Mouse (Mus musculus): ENCODE data around the gene Ttll11.

Gene Ttll11

DNA sequence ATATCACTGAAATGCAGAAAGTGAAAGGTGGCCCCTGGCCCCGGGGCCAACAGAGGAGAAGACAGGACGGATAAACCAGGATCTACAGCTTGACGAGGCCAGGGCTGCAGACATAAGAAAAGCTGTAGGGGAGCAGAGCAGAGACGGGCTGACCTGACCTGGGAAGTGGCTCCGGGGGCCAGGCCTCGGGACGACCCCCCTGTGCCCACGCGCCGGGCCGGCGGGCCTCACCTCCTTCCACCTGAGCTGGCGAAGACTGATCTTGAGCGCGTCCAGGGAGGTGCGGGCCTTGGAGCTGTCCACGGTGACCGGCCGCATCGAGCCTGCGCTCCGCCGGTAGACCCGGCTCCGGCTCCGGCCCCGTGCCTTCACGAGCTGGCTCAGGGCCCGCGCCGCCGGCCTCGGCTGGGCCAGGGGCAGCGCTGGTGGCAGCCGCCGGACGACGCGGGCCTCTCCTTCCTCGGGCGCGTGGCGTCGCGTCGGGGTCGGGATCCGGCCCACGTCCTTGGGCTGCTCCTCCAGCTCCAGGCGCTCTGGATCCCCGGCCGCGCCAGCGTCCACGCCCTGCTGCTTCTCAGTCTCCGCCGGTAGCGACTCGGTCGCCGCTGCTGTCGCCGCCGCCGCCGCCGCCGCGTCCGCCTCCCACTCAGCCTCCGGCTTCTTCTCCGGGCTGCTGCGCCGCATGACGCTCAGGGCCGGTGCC is 621 bp downstream of the Ttll11 start:
- CTCF ChIA-PET = interaction anchor here in 3 of 4 experiments (0.5 to 1.1 kb wide), 4 partner anchors 31 to 233 kb away, joined by 3 to 5 read pairs (median 4); no protein-coding TSS in a partner anchor
- POLR2A ChIA-PET = interaction anchor here in 3 of 4 experiments (1.0 to 1.6 kb wide), 6 partner anchors 11 to 123 kb away, joined by 3 to 7 read pairs (median 3); no protein-coding TSS in a partner anchor

DNA sequence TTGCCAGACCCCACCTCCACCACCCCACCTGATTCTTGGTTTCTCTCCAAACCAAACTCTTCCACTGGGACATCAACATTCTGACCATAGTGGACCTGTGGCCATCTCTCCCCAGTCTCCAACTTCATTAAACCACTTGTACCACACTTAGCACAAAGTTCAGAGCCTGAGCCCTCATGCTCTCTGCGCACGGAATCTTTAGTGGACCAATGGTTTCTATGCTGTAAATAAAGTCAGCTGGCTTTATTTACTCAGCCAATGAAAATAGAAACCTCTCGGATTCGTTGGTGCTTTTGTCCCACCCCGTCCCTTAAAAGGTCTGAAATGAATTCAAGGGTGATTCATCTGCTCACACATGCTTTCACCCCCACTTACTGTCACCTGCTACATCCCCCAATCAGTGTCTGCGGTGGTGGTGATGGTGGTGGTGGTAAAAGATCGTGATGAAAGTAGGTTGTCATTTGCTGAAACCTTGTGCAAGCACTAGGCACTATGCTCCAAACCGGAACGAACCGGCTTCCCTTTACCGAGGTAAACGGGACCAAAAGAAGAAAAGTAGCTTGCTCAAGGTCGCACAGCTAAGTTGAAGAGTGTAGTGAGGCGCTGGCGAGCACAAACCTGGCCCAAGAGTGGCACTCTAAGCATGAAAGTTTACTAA is 1.3 kb downstream of the Ttll11 start:
- ChIA-PET POLR2A (interaction anchor here in 3 of 4 experiments (1.0 to 1.6 kb wide), 3 partner anchors 32 to 124 kb away, joined by 3 to 7 read pairs (median 3); no protein-coding TSS in a partner anchor), CTCF (interaction anchor here in 2 of 4 experiments (0.5 to 1.1 kb wide), 2 partner anchors 31 to 232 kb away, joined by 4 to 5 read pairs; no protein-coding TSS in a partner anchor)

DNA sequence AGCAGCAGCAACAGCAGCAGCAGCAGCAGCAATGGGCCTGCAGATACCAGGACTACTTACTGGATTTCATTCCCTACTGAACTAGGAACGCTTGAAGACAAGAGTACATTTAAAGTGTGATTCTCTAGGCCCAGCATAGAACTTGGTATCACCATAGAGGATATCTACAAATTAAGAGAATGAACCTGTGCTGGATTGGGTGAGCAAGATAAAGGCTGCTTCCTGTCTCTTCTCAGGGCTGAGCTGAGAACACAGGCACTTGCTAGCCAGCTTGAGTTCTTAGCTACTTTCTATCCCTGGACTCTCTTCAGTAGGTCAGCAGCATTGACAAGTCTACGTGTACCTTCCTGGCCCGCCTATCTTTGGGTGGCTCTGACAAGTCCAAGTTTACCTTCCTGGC is 2.0 kb downstream of the Ttll11 start:
- ChIA-PET CTCF (no interaction called here), POLR2A (interaction anchor here in 1 of 4 experiments (0.6 kb wide), 1 partner anchor 98 kb away, joined by 4 read pairs; no protein-coding TSS in a partner anchor)

DNA sequence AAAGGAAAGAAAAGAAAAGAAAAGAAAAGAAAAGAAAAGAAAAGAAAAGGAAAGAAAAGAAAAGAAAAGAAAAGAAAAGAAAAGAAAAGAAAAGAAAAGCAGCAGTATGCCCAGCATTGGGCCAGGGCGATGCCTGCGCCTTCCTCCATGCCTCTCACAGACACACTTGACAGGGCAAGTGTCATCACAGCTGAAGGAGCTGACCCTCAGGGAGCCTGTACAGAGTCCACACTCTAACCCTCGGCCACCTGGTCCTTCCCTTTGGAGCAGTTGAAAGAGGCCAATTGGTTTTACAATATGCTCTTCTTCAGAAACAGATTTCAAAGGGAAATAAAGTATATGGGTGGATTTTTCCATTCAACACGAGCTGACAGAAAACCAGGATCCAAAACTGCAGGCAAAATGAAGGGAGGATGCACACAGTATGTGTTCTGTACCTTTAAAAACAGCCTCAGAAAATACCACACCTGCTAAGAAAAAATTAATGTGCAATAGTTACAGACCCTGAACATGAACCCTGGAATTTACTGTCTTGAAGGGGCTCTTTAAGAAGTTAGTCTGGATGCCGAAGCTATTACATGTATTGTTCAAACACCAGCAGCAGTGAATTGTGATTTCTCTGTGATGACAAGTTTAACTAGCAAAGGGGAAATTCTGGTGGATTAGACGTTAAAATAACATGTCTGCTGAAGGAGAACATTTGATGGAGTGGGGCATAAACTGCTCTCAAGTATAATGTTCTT is 7.3 kb downstream of the Ttll11 start:
- ChIA-PET POLR2A (no interaction called here), CTCF (interaction anchor here in 1 of 4 experiments (0.6 kb wide), 1 partner anchor 123 kb away, joined by 3 read pairs; no protein-coding TSS in a partner anchor)

DNA sequence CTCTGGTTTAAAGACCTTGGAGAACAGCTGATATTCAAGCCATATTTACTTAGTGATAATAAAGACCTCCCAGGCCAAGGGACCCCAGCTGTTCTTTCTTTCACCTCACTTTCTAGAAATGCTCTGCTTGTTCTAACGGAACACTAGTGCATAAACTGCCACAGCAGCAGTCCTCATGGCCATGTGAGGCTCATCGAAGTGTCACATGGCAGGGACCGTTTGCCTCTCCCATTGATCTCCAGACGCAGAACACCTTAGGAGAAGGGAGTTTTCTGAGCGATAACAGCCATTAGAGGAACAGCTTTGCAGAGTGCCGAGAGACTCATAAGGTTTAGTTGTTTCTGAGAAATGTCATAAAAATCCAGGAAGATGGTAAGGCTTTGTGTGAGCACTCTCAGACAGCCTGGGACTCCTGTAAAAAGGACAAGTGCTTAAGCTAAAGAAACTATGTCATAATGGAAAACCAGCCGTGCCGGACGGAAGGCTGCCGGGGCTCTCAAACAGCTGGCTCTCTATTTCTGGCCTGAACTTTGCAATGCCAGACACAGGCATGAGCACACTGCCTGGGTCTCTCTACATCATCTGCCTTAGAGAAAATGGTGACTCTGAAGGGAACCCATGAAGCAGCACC is 13.7 kb downstream of the Ttll11 start:
- POLR2A ChIA-PET = no interaction called here
- CTCF ChIA-PET = interaction anchor here in 1 of 4 experiments (1.1 kb wide), 1 partner anchor 18 kb away, joined by 3 read pairs; no protein-coding TSS in a partner anchor

DNA sequence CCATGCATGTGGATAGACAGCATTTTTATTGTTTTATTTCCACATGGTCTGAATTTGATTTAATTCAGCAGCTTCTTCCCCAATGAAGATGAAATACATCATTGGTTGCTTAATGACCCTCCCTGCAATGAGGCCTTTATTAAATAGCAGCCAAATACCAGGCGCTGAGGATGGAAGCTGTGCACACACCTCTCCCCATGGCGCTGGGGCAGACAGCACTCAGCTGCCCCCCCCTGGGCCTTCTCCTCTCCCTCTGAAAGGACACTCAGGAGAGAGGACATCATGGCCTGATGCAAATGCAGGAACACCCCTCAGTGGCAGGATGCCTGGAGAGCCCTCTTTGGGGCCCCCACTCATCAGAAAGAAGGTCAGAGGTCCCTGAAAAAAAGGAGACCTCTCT is 16.4 kb downstream of the Ttll11 start:
- ChIA-PET POLR2A (no interaction called here), CTCF (interaction anchor here in 1 of 4 experiments (1.6 kb wide), 1 partner anchor 21 kb away, joined by 3 read pairs; no protein-coding TSS in a partner anchor)

DNA sequence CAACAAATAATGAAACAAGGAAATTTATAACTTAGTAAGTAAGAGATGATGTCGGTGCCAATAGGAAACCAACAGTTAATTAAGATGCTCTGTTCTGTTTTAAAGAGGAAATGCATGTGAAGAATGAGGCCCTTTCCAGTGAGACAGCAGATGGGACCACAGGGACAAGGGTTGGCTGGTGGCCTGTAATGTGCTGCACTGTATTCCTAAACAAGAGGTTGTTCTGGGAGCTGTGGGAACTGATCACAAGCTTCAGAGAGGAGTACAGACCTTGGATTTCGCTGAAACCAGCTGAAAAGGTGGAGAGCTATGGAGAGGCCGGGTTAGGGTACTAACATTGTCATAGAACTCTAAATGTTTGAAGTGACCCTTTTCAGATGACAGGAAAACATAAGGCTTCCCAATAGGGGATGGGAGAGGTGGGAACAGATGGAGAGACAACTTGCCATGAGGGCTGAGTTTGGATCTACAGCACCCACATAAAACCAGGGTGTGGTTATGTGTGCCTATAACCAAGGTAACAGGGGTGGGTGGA is 18.1 kb downstream of the Ttll11 start:
- POLR2A ChIA-PET = no interaction called here
- CTCF ChIA-PET = no interaction called here

DNA sequence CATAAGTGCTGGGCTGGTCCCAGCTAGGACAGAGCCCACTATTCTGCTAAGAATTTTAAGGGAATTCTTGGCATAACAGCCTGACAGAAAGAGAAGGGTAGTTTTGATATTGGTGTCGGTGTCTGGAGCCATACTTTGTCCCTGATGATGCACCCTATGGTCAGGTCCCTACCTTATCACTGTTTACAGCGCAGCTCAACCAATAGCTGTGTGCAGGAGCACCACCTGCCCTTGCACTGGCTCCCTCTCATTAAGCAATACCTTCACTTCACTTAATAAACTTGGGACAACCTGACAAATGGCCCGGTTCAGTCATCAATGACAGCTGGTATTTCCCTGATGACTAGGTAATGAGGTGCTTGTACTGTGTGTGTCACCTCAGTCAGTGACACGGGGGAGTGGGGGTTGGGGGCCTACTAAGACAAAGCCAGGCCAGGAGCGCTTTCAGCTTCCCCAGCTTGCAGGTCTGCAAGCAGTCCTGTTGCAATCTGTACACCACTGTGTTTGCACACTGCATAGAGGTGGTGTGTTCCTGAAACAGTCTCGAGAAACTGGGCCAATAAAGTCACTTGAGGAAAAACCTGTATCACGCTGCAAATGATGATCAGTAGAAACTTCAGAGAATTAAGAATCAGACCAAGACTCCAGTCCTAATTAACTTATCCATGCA is 22.1 kb downstream of the Ttll11 start:
- ChIA-PET CTCF (no interaction called here), POLR2A (no interaction called here)

DNA sequence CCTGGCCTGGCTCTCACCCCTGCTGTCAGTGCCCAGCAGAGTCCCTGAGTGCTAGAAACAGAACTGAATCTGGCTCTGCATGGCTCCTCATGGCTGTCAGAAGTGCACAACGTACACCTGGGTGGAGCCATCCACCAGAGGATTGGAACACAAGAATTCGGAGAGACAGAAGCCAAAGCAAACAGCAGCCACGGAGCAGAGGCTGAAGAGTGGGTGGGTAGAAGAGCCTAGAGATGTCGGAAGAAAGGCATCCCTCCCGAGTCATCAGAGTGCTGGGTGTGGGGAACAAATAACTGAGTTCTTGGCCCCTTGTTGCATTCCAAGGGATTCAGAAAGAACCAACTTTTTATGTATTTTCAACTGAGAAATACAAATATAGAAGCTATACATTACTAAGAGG is 24.5 kb downstream of the Ttll11 start:
- CTCF ChIA-PET = no interaction called here
- POLR2A ChIA-PET = no interaction called here

DNA sequence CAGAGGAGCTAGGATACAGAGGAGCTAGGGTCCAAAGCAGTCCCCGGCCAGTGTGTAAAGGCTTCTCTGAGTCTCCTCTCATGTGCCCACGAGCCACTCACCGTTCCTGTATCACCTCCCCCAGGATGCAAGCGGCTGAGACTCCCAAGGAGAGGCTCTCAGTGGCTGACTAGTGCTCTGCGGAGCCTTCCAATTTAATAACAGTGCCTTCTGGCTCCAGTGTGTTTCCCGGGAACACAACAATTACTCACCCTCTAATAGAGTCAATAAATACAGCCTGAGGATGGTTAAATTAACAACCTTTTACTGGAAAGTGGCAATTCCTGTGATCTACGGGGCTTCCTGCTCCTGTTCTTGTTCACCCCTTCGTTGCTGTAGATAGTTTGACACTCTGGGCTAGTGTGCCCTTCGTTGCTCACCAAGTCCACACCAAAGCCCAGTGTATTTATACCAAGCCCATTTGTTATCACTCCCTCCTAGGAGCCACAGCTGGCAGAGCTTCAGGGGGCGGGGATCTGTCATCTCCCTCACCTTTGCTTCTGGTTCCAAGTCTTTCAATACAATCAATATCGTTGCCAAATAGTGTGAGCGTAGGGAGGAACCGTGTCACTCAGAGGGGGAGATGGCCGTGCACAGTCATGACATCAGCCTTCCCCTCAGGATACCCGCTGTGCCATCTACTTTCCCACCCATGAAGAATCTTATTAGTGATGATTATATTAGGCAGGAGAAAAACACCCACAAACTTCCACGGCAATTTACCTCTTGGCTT is 27.3 kb downstream of the Ttll11 start:
- ChIA-PET CTCF (interaction anchor here in 1 of 4 experiments (0.7 kb wide), 1 partner anchor 555 kb away, joined by 3 read pairs; the partner anchor contains the start of gene 4930402F06Rik), POLR2A (no interaction called here)

DNA sequence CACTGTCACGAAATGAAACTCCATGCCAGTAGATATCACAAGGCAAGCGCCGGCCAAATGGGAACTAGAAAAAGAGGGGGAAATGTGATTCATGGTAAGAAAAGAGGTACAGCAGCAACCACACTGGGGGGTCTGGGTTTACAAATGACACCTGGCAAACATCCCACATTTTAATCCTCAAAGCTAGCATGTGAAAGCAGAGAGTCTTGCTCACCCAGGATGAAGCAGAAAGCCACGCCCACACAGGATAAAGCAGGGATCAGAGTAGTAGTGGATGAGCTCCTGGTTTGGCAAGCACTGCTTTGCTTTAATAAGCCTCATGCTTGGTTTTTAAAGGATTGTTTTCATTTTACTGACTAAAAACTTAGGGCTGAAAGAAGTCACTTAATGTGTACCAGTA is 34.8 kb downstream of the Ttll11 start:
- ChIA-PET CTCF (interaction anchor here in 1 of 4 experiments (0.7 kb wide), 1 partner anchor 12 kb away, joined by 3 read pairs; no protein-coding TSS in a partner anchor), POLR2A (interaction anchor here in 2 of 4 experiments (0.6 to 1.1 kb wide), 4 partner anchors 9 to 353 kb away, joined by 3 to 4 read pairs (median 3); no protein-coding TSS in a partner anchor)

DNA sequence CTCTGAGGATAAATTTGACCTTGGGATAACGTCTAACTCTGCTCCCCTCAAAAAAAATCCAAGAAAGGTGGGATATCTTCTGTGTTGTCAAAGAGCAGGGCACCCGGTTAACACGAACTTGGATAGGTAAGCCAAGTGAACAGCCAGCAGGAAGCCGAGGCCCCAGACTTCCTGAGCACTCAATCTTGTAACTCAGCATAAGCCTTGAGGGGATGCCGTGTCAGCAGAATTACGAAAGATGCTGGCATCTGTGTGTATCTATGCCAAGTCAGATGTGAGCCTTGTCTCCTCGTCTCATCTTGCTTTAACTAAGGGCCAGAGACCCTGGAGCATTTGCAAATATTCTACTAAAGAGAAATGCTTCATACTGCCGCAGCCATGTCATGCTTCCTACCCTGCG is 36.8 kb downstream of the Ttll11 start:
- POLR2A ChIA-PET = no interaction called here
- CTCF ChIA-PET = no interaction called here

DNA sequence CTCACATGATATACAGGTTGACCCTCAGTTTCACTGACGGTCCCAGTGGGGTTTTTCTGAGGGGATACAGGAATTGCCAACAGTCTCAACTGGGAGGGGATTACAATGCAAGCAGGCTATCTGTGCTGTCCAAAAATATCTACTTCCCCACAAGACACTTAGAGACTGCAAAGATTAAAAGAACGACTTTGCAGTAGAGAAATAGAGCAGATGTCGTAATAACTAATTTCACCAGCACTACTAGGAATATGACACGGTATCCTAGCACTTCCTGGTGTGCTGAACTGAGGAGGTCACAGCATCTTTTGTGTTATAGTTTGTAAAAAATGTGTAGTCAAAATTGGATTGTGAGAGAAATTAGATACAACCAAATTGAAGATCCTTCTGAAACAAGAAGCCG is 44.7 kb downstream of the Ttll11 start:
- CTCF ChIA-PET = interaction anchor here in 1 of 4 experiments (0.5 kb wide), 1 partner anchor 392 kb away, joined by 3 read pairs; no protein-coding TSS in a partner anchor
- POLR2A ChIA-PET = no interaction called here

DNA sequence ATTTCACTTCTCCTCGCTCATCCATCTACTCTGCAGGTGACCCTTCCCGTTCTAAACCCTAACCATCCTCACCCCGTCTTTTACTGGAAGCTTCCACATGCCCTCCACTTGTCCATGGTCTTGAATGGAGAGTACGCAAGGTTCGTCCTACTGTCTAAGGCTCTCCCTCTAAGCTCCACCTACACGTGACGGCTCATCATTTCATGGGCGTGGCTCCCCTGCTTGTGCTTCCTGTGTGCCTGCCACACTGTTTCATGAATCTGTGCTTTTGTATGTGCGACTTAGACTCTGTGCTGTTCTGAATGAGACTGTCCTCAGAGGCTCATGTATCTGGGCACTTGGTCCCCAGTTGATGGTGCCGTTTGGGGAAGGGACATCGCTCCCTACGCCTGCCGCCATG is 46.6 kb downstream of the Ttll11 start:
- CTCF ChIA-PET = interaction anchor here in 2 of 4 experiments (0.5 to 1.5 kb wide), 5 partner anchors 12 to 718 kb away, joined by 3 to 5 read pairs (median 3); no protein-coding TSS in a partner anchor
- POLR2A ChIA-PET = interaction anchor here in 1 of 4 experiments (1.0 kb wide), 1 partner anchor 306 kb away, joined by 3 read pairs; no protein-coding TSS in a partner anchor

DNA sequence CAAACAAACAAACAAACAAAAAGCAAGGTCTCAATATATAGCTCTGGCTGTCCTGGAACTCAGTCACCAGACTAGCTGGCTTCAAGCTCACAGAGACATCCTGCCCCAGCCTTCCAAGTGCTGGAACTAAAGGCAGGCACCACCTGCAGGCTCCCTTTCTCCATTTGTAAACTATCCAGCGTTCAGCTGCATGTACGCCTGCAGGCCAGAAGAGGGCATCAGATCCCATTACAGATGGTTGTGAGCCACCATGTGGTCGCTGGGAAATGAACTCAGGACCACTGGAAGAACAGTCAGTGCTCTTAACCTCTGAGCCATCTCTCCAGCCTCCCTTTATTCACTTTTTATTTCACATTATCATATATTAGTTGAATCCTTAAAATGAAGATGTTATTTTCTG is 48.1 kb downstream of the Ttll11 start:
- ChIA-PET POLR2A (interaction anchor here in 1 of 4 experiments (0.5 kb wide), 1 partner anchor 240 kb away, joined by 3 read pairs; no protein-coding TSS in a partner anchor), CTCF (interaction anchor here (0.5 to 2.3 kb wide), 45 partner anchors 9 to 1625 kb away, joined by 3 to 18 read pairs (median 4); no protein-coding TSS in a partner anchor)

DNA sequence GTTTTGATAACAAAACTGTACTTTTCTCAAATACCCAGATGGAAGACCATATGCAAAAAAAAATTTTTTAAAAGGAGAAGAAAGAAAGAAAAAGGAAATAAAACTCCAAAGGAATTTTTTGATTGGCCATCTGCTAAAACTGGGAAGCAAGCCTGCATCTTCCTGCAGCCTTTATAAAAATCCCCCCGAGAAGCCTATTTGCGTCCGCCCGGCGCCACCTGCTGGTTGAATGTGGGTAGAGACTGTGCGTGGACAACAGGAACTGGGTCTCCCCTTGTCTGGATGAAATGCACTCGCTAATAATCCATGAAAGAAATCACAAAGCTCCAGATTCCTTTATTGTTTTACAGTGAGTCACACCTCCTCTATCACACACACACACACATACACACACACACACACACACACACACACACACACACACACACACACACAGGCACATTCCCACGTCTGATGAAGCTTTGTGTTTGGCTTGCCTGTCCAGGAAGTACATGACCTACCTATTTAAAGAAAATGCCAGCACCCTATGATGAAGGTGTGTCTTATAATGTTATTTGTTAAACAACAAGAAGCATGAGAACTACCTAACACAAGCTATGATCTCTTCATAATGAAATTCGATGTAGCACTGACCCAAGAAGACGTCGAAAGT is 49.1 kb downstream of the Ttll11 start:
- ChIA-PET POLR2A (interaction anchor here in 1 of 4 experiments (0.5 kb wide), 1 partner anchor 239 kb away, joined by 3 read pairs; no protein-coding TSS in a partner anchor), CTCF (interaction anchor here (0.6 to 2.3 kb wide), 46 partner anchors 10 to 779 kb away, joined by 3 to 18 read pairs (median 4); no protein-coding TSS in a partner anchor)

DNA sequence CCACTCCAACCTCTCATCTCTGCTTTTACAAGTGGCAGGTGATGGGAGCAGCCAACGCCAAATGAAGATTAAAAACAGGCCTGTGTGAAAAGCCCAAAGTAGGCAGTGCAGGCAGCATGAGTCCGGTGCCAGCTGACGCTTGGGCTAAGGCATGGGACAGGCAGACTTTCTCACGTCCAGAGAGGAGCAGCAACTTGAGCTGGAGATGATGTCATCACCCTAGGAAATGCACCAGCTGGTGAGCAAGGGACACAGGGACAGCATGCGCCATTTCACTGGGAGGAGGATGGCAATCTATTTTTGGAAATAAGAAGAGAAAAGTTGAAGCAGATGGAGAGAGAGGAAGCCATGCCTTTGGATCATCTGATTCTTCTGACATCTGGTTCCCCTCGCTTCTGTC is 51.6 kb downstream of the Ttll11 start:
- ChIA-PET CTCF (no interaction called here), POLR2A (no interaction called here)
